Mouse (Mus musculus): Measurements from ENCODE around the gene Plbd1. TPM values are rescaled to one million over a fixed set of nuclear protein-coding genes. Genes with fewer than 3 reads are reported as not detected.

The Plbd1 gene
- polyA plus RNA-seq, 1 experiment from 2014 or later: 0.59 TPM

DNA sequence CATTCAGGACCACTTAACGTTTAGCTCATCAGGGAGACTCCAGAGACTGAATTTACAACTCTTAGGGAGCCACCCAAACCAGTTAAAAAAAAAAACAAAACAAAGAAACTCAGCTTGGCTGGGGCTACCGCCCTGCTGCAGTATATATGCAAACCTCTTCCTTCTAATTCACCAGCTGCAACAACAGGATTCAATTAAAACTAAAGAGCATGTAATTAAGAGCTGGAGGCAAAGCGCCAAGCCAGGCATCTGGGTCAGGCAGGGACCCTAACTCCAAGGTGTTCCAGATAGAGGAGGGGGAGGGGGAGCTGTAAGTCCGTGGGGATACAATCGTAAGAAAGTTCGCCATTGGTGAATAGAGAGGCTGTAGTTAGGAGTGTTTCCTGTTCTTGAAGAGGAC is 15.5 kb downstream of the Plbd1 start:
- Histone ChIP-seq H3K4me3 (no peak overlapping the region), H3K9ac (no peak overlapping the region), H3K4me2 (peak overlapping the region; percentile 11; the same call in 1 of the 2 replicates), H3K4me1 (replicated peaks) (peaks cover 12% of the 10 kb centered on the region), H3K9me3 (peaks cover 5% of the 10 kb centered on the region), H3K36me3 (no peaks in the 10 kb centered on the region), H3K27me3 (no peaks in the 10 kb centered on the region), H3K27ac (replicated peaks) (peak overlapping the region; percentile 46; the same call in 1 of the 2 replicates)
- 18% methylated on average over 6 of the region's 6 CpGs for WGBS
- ATAC-seq (ENCODE audit: low read depth): peak; percentile 89

DNA sequence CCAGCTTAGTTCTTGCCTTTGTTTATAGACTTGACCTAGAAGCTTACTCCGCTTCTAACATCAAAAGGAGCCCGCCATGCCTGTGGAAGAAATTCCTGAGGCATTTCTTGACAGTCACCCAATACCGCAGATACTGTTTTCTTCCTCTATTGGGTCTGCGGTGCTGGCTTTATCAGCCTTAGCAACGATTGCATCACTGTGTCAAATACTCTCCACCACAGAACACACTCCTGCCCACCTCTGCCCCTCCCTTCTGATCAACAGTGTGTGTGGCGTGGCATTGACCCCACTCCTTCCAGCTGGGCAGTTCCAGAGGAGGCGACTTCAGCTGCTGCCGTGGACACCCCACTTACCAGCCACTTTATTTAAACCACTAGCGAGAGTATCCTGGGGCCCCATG is 16.0 kb downstream of the Plbd1 start:
- no peaks in the 10 kb centered on the region for H3K27me3 ChIP-seq
- peaks cover 5% of the 10 kb centered on the region for H3K9me3 ChIP-seq
- WGBS: 48% methylated on average over 9 of the region's 9 CpGs
- ATAC-seq (ENCODE audit: low read depth): peak; percentile 74; the same call in 1 of the 2 replicates
- H3K4me1 ChIP-seq (replicated peaks): peaks cover 12% of the 10 kb centered on the region
- H3K36me3 ChIP-seq: no peaks in the 10 kb centered on the region
- H3K9ac ChIP-seq: no peak overlapping the region
- no peak overlapping the region for H3K4me3 ChIP-seq
- H3K4me2 ChIP-seq: peak overlapping the region; percentile 11; the same call in 1 of the 2 replicates
- peak overlapping the region; percentile 46 for H3K27ac ChIP-seq (replicated peaks)

DNA sequence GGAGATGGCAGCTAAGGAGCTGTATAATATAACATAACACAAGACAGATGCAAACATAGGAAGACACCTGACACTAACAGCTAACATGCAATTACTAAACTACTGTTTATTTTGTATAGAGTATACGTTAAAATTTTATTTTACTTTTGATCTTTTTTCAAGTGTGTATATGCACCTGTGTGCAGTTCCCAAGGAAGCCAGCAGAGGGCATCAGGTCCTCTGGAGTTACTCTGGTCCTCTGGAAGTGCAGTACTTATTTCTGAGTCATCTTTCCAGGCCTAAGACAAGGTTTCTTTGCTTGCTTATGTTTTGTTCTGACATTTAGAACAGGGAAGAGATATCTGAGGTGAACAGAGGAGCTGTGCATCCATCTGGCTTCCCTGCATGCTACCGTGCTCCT is 17.6 kb downstream of the Plbd1 start:
- peaks cover 5% of the 10 kb centered on the region for H3K9me3 ChIP-seq
- H3K9ac ChIP-seq: no peak overlapping the region
- no peak overlapping the region for H3K27ac ChIP-seq (replicated peaks)
- no peaks in the 10 kb centered on the region for H3K27me3 ChIP-seq
- no peaks in the 10 kb centered on the region for H3K36me3 ChIP-seq
- no peak overlapping the region for H3K4me2 ChIP-seq
- H3K4me1 ChIP-seq (replicated peaks): peaks cover 12% of the 10 kb centered on the region
- no peak for ATAC-seq (ENCODE audit: low read depth)
- H3K4me3 ChIP-seq: no peak overlapping the region
- 91% methylated on average over 2 of the region's 2 CpGs for WGBS

DNA sequence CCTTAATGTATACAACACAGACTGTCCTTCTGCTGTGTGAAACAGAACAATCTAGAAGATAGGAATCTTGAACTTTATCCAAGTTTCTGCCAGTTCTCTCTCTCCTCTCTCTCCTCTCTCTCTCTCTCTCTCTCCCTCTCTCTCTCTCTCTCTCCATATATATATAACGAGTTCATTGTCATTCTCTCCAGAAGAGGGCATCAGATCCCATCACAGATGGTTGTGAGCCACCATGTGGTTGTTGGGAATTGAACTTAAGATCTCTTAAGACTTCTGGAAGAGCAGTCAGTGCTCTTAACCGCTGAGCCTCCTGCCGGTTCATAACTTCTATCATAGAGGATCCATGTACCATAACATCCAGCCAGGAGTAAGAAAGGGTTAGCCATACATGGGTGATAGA is 26.7 kb downstream of the Plbd1 start:
- no peaks in the 10 kb centered on the region for H3K9me3 ChIP-seq

DNA sequence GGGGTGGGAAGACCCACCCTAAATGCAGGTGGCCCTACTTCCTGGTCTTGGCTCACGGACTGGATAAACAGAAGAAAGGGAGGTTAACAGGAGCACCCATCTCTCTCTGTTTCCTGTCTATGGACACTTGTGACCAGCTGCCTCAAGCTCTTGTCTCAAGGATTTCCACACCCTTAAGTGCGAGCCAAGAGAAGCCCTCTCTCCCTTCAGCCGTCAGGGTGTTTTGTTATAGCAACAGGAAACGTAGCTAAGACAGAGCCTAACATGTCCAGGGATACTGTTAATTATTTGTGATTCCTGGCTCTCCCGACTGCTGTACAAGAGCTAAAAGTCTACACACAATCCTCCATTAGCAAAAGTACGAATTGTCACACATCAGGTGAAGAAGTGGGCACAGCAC is 28.0 kb downstream of the Plbd1 start:
- no peaks in the 10 kb centered on the region for H3K36me3 ChIP-seq
- no peak for ATAC-seq (ENCODE audit: low read depth)

More for the DNA sequence above, 26.7 kb downstream of the Plbd1 start:
- Histone ChIP-seq H3K27me3 (no peaks in the 10 kb centered on the region), H3K27ac (replicated peaks) (no peak overlapping the region), H3K4me3 (no peak overlapping the region), H3K4me1 (replicated peaks) (no peaks in the 10 kb centered on the region), H3K9ac (no peak overlapping the region), H3K36me3 (no peaks in the 10 kb centered on the region), H3K4me2 (no peak overlapping the region)
- 65% methylated on average over 3 of the region's 3 CpGs for WGBS
- no peak for ATAC-seq (ENCODE audit: low read depth)

DNA sequence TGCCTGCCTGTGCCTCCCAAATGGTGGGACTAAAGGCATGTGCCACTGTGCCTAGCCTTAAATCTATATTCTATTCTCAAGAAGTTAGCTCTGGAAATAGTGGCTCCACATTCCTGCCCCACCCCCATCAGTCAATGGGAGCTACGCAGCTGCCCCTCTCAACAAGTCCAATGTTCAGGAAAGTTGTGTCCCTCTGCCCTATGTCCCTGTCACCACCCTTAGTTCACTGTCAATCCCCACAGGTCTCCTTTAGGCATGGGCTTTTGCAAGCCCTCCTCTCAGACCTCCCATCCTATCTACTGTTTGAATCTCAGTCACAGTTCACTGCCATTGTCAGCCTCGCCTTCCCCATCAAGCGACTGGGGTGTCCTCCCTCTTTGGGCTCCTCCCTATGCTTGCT is 28.6 kb downstream of the Plbd1 start:
- H3K36me3 ChIP-seq: no peaks in the 10 kb centered on the region
- 94% methylated on average over 3 of the region's 3 CpGs for WGBS
- no peaks in the 10 kb centered on the region for H3K9me3 ChIP-seq
- no peak overlapping the region for H3K9ac ChIP-seq
- no peak overlapping the region for H3K27ac ChIP-seq (replicated peaks)
- no peak overlapping the region for H3K4me3 ChIP-seq
- no peak for ATAC-seq (ENCODE audit: low read depth)
- no peak overlapping the region for H3K4me2 ChIP-seq
- no peaks in the 10 kb centered on the region for H3K4me1 ChIP-seq (replicated peaks)
- no peaks in the 10 kb centered on the region for H3K27me3 ChIP-seq

More for the DNA sequence above, 28.0 kb downstream of the Plbd1 start:
- H3K4me2 ChIP-seq: no peak overlapping the region
- H3K27ac ChIP-seq (replicated peaks): no peak overlapping the region
- H3K4me1 ChIP-seq (replicated peaks): no peaks in the 10 kb centered on the region
- no peaks in the 10 kb centered on the region for H3K27me3 ChIP-seq
- H3K4me3 ChIP-seq: no peak overlapping the region
- H3K9me3 ChIP-seq: no peaks in the 10 kb centered on the region
- no peak overlapping the region for H3K9ac ChIP-seq
- WGBS: 84% methylated on average over 6 of the region's 6 CpGs

DNA sequence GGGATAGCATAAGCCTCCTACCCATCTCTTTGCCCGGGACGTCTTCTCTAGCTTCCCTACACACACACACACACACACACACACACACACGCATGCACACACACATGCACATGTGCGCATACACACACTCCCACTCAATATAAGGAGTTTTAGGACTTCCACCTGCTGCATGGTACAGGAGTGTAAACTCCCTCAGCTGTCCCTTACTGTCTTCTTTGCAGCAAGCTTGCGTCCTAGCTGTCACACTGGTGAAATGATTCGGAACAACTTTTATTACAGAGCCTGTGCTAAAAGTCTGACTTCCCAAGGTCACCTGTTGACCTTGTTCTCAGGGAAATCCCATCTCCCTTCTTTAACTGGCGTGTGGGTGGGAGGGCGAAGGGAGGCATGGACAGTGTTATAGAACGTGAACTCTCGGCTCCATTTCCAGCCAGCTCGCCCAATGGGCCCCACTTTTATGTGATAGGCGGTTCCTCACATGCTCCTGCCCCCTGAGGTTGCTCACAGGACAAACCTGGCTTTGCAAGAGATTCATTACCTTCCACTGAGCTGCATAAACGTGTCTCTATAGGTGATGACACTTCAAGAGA is 29.7 kb downstream of the Plbd1 start:
- Histone ChIP-seq H3K36me3 (no peaks in the 10 kb centered on the region), H3K4me1 (replicated peaks) (no peaks in the 10 kb centered on the region), H3K9me3 (no peaks in the 10 kb centered on the region), H3K4me2 (no peak overlapping the region), H3K9ac (no peak overlapping the region), H3K27ac (replicated peaks) (no peak overlapping the region), H3K4me3 (no peak overlapping the region), H3K27me3 (no peaks in the 10 kb centered on the region)
- 89% methylated on average over 13 of the region's 13 CpGs for WGBS
- ATAC-seq (ENCODE audit: low read depth): no peak

DNA sequence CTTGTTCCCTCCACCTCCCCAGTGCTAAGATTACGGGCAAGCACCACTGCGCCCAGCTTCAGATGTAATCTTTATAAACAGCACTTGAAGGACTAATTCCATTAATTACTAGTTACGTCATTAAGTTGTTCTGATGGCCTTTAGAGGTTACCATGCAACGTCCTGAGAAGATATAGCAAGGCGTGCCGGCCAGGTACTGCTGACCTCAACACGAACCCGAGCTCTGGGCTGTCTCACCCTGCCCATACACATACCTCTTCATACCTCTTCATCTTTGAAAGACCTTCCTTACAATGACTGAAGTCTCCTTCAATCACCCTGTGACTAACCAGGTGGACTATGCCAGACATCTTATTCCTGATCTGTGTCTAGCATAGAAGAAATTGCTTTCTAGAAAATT is 30.2 kb downstream of the Plbd1 start:
- 88% methylated on average over 8 of the region's 8 CpGs for WGBS
- Histone ChIP-seq H3K4me3 (no peak overlapping the region), H3K27ac (replicated peaks) (no peak overlapping the region), H3K27me3 (no peaks in the 10 kb centered on the region), H3K36me3 (no peaks in the 10 kb centered on the region), H3K9ac (no peak overlapping the region), H3K4me2 (no peak overlapping the region), H3K9me3 (no peaks in the 10 kb centered on the region), H3K4me1 (replicated peaks) (no peaks in the 10 kb centered on the region)
- ATAC-seq (ENCODE audit: low read depth): no peak

DNA sequence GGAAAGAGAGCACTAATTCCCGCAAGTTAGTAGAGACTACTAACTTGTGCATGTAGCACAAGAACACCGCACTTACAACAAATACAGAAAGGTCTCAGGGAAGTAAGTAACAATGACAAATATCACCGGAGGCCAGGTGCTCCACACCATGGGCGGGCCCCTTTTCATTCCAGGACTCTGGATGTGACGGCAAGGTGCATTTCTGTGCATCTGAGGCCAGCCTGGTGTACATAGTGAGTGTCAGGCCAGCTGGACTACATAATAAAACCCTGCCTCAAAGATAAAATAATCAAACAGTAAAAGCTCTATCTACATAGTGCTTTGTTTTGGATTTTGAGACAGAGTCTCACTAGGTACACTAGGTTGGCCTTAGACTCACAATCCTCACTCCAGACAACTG is 32.1 kb downstream of the Plbd1 start:
- Histone ChIP-seq H3K4me3 (no peak overlapping the region), H3K36me3 (no peaks in the 10 kb centered on the region), H3K9me3 (no peaks in the 10 kb centered on the region), H3K27ac (replicated peaks) (no peak overlapping the region), H3K4me2 (no peak overlapping the region), H3K9ac (no peak overlapping the region), H3K4me1 (replicated peaks) (no peaks in the 10 kb centered on the region), H3K27me3 (no peaks in the 10 kb centered on the region)
- ATAC-seq (ENCODE audit: low read depth): no peak
- 94% methylated on average over 5 of the region's 5 CpGs for WGBS

DNA sequence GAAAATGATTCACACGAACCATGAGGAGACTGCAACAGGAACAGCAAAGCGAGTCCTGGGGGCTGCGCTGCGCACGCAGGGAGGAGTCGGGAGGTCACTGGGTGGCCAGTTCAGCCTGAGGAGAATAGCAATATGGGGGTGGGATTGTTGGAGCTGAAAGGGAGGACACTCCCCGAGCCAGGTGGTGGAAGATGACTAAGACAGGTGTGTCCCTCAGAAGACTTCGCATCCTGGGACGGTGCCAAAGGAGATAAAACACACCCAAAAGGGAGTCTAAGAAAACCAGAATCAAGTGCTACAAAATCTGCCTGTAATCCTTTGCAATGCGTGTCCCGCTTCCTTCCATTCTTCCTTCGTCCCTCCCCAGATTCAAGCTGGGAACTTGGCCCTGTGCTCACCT is 36.3 kb downstream of the Plbd1 start:
- Histone ChIP-seq H3K4me2 (no peak overlapping the region), H3K27me3 (no peaks in the 10 kb centered on the region), H3K4me1 (replicated peaks) (no peaks in the 10 kb centered on the region), H3K9me3 (no peaks in the 10 kb centered on the region), H3K36me3 (no peaks in the 10 kb centered on the region), H3K27ac (replicated peaks) (no peak overlapping the region), H3K4me3 (no peak overlapping the region), H3K9ac (no peak overlapping the region)
- ATAC-seq (ENCODE audit: low read depth): no peak
- 87% methylated on average over 12 of the region's 12 CpGs for WGBS

DNA sequence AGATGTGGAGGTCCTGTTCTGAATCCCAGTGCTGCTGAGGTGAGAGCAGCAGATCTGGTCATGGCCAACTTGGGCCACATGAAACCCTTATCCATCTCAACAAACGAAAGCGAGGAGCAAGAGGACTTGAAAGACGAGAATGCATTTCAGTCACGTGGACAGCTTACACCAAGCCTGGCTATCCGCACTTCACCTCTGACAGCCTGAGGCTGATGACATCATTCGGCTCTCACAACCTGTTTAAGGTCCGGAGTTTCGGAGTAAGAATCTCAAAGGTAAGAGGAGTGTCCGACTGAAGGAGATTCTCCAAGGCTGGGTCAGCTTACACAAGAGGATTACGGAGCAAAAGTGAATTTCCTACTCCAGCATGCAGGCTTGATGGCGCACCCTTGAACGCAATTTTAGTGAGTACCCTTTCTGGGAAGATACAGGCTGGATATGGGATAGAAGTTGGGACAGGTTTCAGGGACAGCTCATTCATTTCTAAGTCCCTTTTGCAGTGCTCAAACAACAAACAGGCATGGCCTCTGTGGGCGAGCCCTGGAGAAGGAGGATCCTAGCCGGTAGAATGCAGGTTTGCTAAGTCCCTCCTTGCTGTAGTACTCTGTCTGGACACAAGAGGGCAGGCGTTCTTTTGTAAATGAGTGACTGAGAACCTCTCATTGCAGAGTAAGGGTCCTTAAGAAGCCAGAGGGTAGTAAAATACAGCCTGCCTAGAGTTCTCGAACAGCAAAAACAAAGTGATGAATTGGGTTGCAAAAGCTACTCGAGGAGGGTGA is 41.2 kb downstream of the Plbd1 start:
- H3K4me2 ChIP-seq: no peak overlapping the region
- H3K27ac ChIP-seq (replicated peaks): no peak overlapping the region
- no peaks in the 10 kb centered on the region for H3K4me1 ChIP-seq (replicated peaks)
- no peaks in the 10 kb centered on the region for H3K27me3 ChIP-seq
- no peaks in the 10 kb centered on the region for H3K36me3 ChIP-seq
- no peaks in the 10 kb centered on the region for H3K9me3 ChIP-seq
- H3K4me3 ChIP-seq: no peak overlapping the region
- no peak overlapping the region for H3K9ac ChIP-seq
- 51% methylated on average over 17 of the region's 17 CpGs for WGBS
- ATAC-seq (ENCODE audit: low read depth): peak; percentile 56; the same call in 1 of the 2 replicates

DNA sequence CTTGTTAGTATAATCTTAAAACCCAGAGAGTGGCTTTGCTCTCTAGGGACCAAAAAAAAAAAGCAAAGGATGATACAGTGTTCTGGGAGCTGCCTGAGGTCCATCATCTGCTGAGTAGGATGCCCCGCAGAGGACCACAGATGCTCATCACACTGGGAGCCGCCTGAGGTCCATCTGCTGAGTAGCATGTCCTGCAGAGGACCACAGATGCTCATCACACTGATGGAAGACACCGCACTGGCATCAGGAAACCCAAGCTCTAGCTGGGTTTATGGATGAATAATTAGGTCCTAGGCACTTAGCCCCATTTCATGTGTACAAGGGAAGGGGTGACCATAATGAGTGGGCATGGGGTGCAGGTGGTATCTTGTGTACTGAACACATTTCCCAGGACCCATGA is 47.6 kb downstream of the Plbd1 start:
- no peak overlapping the region for H3K4me3 ChIP-seq
- no peaks in the 10 kb centered on the region for H3K27me3 ChIP-seq
- no peak overlapping the region for H3K4me2 ChIP-seq
- peaks cover 27% of the 10 kb centered on the region for H3K36me3 ChIP-seq
- no peak for ATAC-seq (ENCODE audit: low read depth)
- H3K9ac ChIP-seq: no peak overlapping the region
- no peak overlapping the region for H3K27ac ChIP-seq (replicated peaks)
- no peaks in the 10 kb centered on the region for H3K9me3 ChIP-seq
- 69% methylated on average over 3 of the region's 3 CpGs for WGBS
- no peaks in the 10 kb centered on the region for H3K4me1 ChIP-seq (replicated peaks)

DNA sequence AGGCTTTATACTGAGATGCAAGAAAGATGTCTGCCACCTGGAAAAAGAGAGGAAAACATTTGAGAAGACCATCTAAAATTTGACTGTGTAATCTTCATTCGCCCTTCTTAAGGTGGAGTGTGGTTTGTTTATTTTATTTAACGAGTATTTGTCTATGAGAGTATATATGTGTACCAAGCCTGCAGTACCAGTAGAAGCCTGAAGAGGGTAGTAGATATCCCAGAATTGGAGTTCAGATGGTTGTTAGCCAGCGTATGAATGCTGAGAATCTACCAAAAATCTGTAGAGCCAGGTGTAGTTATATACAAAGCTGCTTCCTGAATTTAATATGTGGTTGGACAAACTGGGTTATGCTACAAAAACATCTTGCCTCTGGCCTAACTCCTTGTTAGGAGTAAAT is 49.4 kb downstream of the Plbd1 start:
- H3K4me2 ChIP-seq: no peak overlapping the region
- peaks cover 43% of the 10 kb centered on the region for H3K36me3 ChIP-seq
- H3K9ac ChIP-seq: no peak overlapping the region
- H3K9me3 ChIP-seq: no peaks in the 10 kb centered on the region
- H3K27ac ChIP-seq (replicated peaks): no peak overlapping the region
- no peak for ATAC-seq (ENCODE audit: low read depth)
- no peak overlapping the region for H3K4me3 ChIP-seq
- H3K27me3 ChIP-seq: no peaks in the 10 kb centered on the region
- 98% methylated on average over 3 of the region's 3 CpGs for WGBS
- no peaks in the 10 kb centered on the region for H3K4me1 ChIP-seq (replicated peaks)

All from neural tube, embryonic 13.5 days (tissue).